22 mouse cellular contexts compared by ENCODE assay signal in genomic region chr7:139422827-139423226, GRCm38 (mm10).
"Had no signal": no experiment of that assay in that cellular context is flagged by ENCODE, and none has a peak within 500 bp of the region (broad histone marks: within the 10 kb centered on the region; RNA-seq: fewer than 3 reads in every experiment).

No protein-coding gene starts in this region.

- ATAC-seq: intestine, embryonic 16.5 days; liver, embryonic 12.5 days; midbrain, embryonic 15.5 days had no signal

- H3K4me1 ChIP-seq: limb, embryonic 10.5 days; liver, embryonic 12.5 days; lung, embryonic 15.5 days; midbrain, embryonic 10.5 days; midbrain, embryonic 15.5 days; neural tube, embryonic 12.5 days; neural tube, embryonic 15.5 days had no signal

- DNase-seq: kidney, adult 18-20 months; kidney, adult 9 months; kidney, postnatal 14 days; kidney, postnatal 4 days; layer of hippocampus, postnatal 36 days; liver; lung, adult 18-20 months; lung, postnatal 10 days; lung, postnatal 36 days; thymus, postnatal 25 days had no signal

- H3K4me2 ChIP-seq: limb, embryonic 13.5 days; liver, embryonic 12.5 days; liver, embryonic 15.5 days; lung, embryonic 15.5 days; midbrain, embryonic 15.5 days; neural tube, embryonic 12.5 days; neural tube, embryonic 15.5 days had no signal

- H3K9me3 ChIP-seq: limb, embryonic 10.5 days; limb, embryonic 13.5 days; liver, embryonic 15.5 days; lung, embryonic 15.5 days; midbrain, embryonic 15.5 days; neural tube, embryonic 12.5 days; neural tube, embryonic 15.5 days had no signal

- H3K27ac ChIP-seq: limb, embryonic 10.5 days; limb, embryonic 13.5 days; liver, embryonic 12.5 days; liver, embryonic 15.5 days; lung, embryonic 15.5 days; midbrain, embryonic 10.5 days; midbrain, embryonic 15.5 days; neural tube, embryonic 12.5 days; neural tube, embryonic 15.5 days; stomach, postnatal 0 days had no signal

- H3K36me3 ChIP-seq: liver, embryonic 15.5 days; midbrain, embryonic 15.5 days; neural tube, embryonic 12.5 days; neural tube, embryonic 15.5 days had no signal

- H3K9ac ChIP-seq: limb, embryonic 13.5 days; liver, embryonic 12.5 days; liver, embryonic 15.5 days; lung, embryonic 15.5 days; midbrain, embryonic 15.5 days; neural tube, embryonic 12.5 days; neural tube, embryonic 15.5 days had no signal

- H3K4me3 ChIP-seq: limb, embryonic 10.5 days; limb, embryonic 13.5 days; liver, embryonic 12.5 days; liver, embryonic 15.5 days; lung, embryonic 15.5 days; megakaryocyte, embryonic 14.5 days; midbrain, embryonic 10.5 days; midbrain, embryonic 15.5 days; neural tube, embryonic 12.5 days; neural tube, embryonic 15.5 days had no signal

- H3K27me3 ChIP-seq: limb, embryonic 13.5 days; liver, embryonic 12.5 days; liver, embryonic 15.5 days; lung, embryonic 15.5 days; megakaryocyte, embryonic 14.5 days; midbrain, embryonic 15.5 days; neural tube, embryonic 12.5 days; neural tube, embryonic 15.5 days had no signal
